Mouse (Mus musculus) layer of hippocampus, adult 18-20 months (tissue): ENCODE data around the gene Rsad2. TPM values are rescaled to one million over a fixed set of nuclear protein-coding genes. Genes with fewer than 3 reads are reported as not detected.
A peak's percentile ranks its signal among the peaks of the same experiment; 100 is the strongest.
"Not testable (repeated sequence)": the region's sequence is repeated elsewhere in the genome, so short reads cannot be mapped to it uniquely, and the experiment has no call there.

ENCODE experiments used
- DNase-seq, 2 experiments: peaks; one replicate each; pipeline ENCODE4 v3.0.0; 2022; ENCODE audit warnings: low spot score in 2 of 2
- long read RNA-seq: library from polyadenylated mRNA; stranded (forward); transcript quantifications from one replicate; pipeline ENCODE4 v2.0.0, GENCODE M21; 2021
- total RNA-seq, 2 experiments: library from RNA; stranded (reverse); gene quantifications; 2 replicates each; pipeline ENCODE4 v1.2.3; 2021

Rsad2 gene
- under 1 TPM; 0.48 to 0.84 TPM for total RNA-seq
- long read RNA-seq, partial matches to known transcripts: 0 of 1 reads
- long read RNA-seq, other reads (novel, unspliced or antisense): 0 of 1 reads

GRCm38 (mm10) chr12:26456028-26456698 lies at the start of gene Rsad2:
Rsad2 (minus strand) TSS chr12:26456452.
- peak in 1 of 2 experiments; percentile 5 for DNase-seq

- DNase-seq: no peak
These were observed 44.8 kb upstream of the Rsad2 start for GRCm38 (mm10) chr12:26501042-26501441.

DNA sequence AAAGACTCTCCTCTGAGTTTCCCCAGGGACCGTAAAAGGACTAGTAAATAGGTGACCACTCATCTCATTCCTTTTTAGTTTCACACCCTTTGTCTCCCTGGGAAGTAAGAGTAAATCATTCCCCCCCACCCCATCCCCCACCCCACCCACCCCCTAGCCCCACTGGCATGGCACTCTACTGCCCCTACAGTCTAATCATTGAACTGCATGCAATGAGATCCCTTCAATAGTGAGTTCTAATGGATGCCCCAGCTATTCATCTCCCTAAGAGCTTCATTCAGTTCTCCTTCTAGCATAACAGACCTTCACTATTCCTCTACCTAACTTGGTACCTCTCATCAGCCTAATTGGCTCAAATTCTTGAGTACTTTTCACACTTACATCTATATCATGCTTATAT lies 33.7 kb upstream of the Rsad2 start:
- DNase-seq: no peak

- DNase-seq: no peak
These were observed 32.5 kb upstream of the Rsad2 start for GRCm38 (mm10) chr12:26488617-26489274.

GRCm38 (mm10) chr12:26487874-26488616 lies 31.8 kb upstream of the Rsad2 start:
- DNase-seq: peak; percentile 18 to 66

GRCm38 (mm10) chr12:26485738-26486580 lies 29.7 kb upstream of the Rsad2 start:
- not testable (repeated sequence) for DNase-seq

GRCm38 (mm10) chr12:26478196-26479004 lies 22.1 kb upstream of the Rsad2 start:
- no peak for DNase-seq

- DNase-seq: no peak
These were observed 20.9 kb upstream of the Rsad2 start for GRCm38 (mm10) chr12:26477198-26477597.

DNA sequence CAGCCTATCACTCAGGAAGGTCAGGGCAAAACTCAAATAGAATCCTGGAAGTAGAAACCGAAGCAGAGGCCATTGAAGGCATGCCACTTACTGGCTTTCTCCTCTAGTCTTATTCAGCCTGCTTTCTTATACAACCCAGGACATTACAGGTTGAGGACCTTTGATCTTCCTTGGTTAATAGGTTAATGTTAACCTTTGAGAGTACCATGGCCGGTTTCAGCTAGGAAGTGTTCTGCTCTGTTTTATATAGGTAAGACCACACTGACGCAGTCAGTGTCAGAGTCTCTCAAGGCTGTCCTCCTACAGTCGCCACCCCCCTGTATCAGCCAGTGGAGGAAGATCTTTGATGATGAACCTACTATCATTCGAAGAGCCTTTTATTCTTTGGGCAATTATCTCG lies 17.5 kb upstream of the Rsad2 start:
- DNase-seq: no peak

- no peak for DNase-seq
These were observed 16.7 kb upstream of the Rsad2 start for GRCm38 (mm10) chr12:26472770-26473481.

GRCm38 (mm10) chr12:26471376-26471775 lies 15.1 kb upstream of the Rsad2 start:
- DNase-seq: peak in 1 of 2 experiments; percentile 7

- DNase-seq: no peak
These were observed 13.8 kb upstream of the Rsad2 start for GRCm38 (mm10) chr12:26470042-26470409.

DNA sequence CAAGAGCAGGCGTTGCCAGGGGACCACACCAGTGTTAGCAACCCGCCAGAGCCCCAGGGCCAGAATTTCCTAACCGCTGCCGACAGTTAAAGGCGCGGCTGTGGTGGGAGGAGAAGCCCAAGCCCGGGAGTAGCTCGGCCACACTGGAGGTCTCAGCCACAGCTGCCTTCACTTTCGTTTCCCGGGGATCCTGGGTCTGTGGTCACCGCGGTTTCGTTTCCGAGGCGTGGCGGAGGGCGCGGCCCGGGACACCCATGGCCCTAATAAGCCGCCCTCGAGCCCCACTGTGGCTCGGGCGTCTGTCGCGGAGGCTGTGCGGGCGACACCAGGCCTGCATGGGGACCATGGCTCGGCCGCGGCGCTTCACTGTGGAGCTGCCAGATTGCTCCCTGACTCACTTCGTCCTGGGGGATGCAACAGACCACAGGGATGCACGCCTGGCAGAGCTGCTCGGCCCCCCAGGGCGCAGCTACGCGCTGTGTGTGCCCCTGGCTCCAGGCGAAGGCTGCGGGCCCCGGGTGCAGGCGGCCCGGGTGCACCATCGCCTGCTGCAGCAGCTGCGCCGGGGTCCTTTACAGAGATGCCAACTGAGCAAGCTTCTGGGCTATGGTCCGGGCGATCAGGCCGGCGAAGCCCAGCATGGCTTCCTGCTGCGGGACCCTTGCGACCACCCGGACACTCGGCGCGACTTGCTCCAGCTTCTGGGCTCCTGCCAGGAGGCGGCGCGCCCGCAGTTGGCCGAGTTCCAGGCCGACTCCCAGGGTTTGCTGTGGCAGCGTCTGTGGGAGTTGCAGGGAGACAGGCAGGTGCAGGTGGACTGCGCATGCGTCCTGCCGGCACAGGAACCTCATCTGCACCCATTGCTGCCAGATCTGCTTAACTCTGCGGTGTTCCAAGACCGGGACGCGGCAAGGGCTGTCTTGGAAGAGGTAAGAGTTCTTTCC lies 13.1 kb upstream of the Rsad2 start, which contains the start of gene Cmpk2:
TSS of gene Cmpk2 (plus strand) at position 107 of the 944 bp plus-strand sequence.
- DNase-seq: peak; percentile 83 to 89

GRCm38 (mm10) chr12:26465600-26465999 lies 9.3 kb upstream of the Rsad2 start:
- DNase-seq: no peak

- no peak for DNase-seq
These were observed 3.8 kb upstream of the Rsad2 start for GRCm38 (mm10) chr12:26460091-26460490.

GRCm38 (mm10) chr12:26454682-26455081 lies 1.6 kb downstream of the Rsad2 start:
- no peak for DNase-seq

DNA sequence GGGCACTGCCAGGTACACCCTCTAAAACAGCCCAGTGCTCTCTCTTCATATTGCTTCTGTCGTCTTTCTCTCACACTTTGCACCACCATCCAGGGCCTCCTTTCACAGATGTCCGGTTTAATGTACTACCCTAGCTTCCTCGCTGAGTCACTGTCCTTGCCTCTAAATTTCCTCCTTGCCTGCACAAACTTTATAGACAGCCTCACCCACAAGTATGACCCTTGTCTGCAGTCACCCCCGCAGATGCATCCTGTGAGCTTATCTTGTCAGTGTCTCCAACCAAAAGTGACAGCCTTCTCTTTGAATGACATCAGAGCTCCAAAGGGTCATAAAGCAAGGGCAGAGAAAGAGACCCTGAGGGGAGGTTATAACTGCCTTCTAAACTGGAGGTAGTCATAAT lies 3.3 kb downstream of the Rsad2 start:
- no peak for DNase-seq

GRCm38 (mm10) chr12:26451150-26451549 lies 5.1 kb downstream of the Rsad2 start:
- no peak for DNase-seq
